Mouse (Mus musculus) heart, postnatal 10 days (tissue): Measurements from ENCODE around the gene Pltp. TPM values are rescaled to one million over a fixed set of nuclear protein-coding genes. Genes with fewer than 3 reads are reported as not detected.

Source experiments
- total RNA-seq, 2 experiments: library from RNA; stranded (reverse); gene quantifications; 2 replicates each; pipeline ENCODE4 v1.2.3; 2021

The Pltp gene
- total RNA-seq, 2 experiments from 2014 or later, result 39.1 to 40.9 TPM

Other genes with a start within 250 kb of the Pltp start
- gene Wfdc6b, start 244.2 kb downstream of the Pltp start, total RNA-seq, result not detected
- not detected for gene Wfdc8, start 244.1 kb downstream of the Pltp start, total RNA-seq
- gene Wfdc16, start 218.9 kb downstream of the Pltp start, total RNA-seq, result not detected
- not detected for gene Wfdc10, start 201.7 kb downstream of the Pltp start, total RNA-seq
- not detected for gene Wfdc9, start 201.1 kb downstream of the Pltp start, total RNA-seq
- gene Wfdc11, start 183.6 kb downstream of the Pltp start, total RNA-seq, result not detected
- gene Wfdc13, start 172.6 kb downstream of the Pltp start, total RNA-seq, result not detected
- gene Spint4, start 159.2 kb downstream of the Pltp start, total RNA-seq, result not detected
- gene Spint5, start 142.4 kb downstream of the Pltp start, total RNA-seq, result not detected
- gene Wfdc3, start 111.8 kb downstream of the Pltp start, total RNA-seq, result under 1 TPM; 0.17 to 0.40 TPM
- 10 to 100 TPM; 35.8 to 38.5 TPM for gene Dnttip1, start 111.7 kb downstream of the Pltp start, total RNA-seq
- 10 to 100 TPM; 31.7 to 32.5 TPM for gene Ube2c, start 87.8 kb downstream of the Pltp start, total RNA-seq
- under 1 TPM in 1 of 2 experiments, not detected in 1; 0.52 TPM for gene Tnnc2, start 77.7 kb downstream of the Pltp start, total RNA-seq
- gene Snx21, start 71.9 kb downstream of the Pltp start, total RNA-seq, result 10 to 100 TPM; 25.9 to 26.3 TPM
- gene Acot8, start 52.8 kb downstream of the Pltp start, total RNA-seq, result 10 to 100 TPM; 12.6 to 13.4 TPM
- 1 to 10 TPM; 2.1 to 2.9 TPM for gene Zswim3, start 52.6 kb downstream of the Pltp start, total RNA-seq
- 1 to 10 TPM; 5.2 to 5.3 TPM for gene Zswim1, start 35.0 kb downstream of the Pltp start, total RNA-seq
- under 1 TPM; 0.55 to 0.69 TPM for gene Spata25, start 29.2 kb downstream of the Pltp start, total RNA-seq
- gene Ctsa, start 24.8 kb downstream of the Pltp start, total RNA-seq, result 100 to 1,000 TPM; 108 to 116 TPM
- gene Neurl2, start 24.3 kb downstream of the Pltp start, total RNA-seq, result 10 to 100 TPM; 26.4 to 35.8 TPM
- 10 to 100 TPM; 42.2 to 45.1 TPM for gene Pcif1, start 21.6 kb upstream of the Pltp start, total RNA-seq
- 10 to 100 TPM; 11.5 to 12.2 TPM for gene Zfp335, start 54.0 kb upstream of the Pltp start, total RNA-seq
- gene Mmp9, start 83.1 kb upstream of the Pltp start, total RNA-seq, result under 1 TPM; 0.47 to 0.89 TPM
- under 1 TPM; 0.72 to 0.79 TPM for gene Slc12a5, start 103.1 kb upstream of the Pltp start, total RNA-seq
- gene Ncoa5, start 177.2 kb upstream of the Pltp start, total RNA-seq, result 10 to 100 TPM; 24.6 to 26.1 TPM
- gene Cd40, start 197.9 kb upstream of the Pltp start, total RNA-seq, result 1 to 10 TPM; 5.3 to 6.5 TPM
- not detected for gene 1700025C18Rik, start 233.0 kb upstream of the Pltp start, total RNA-seq